Mouse (Mus musculus) forebrain, embryonic 16.5 days (tissue): Measurements from ENCODE around the gene Csmd2. TPM values are rescaled to one million over a fixed set of nuclear protein-coding genes. Genes with fewer than 3 reads are reported as not detected.
"Not testable (repeated sequence)": the region's sequence is repeated elsewhere in the genome, so short reads cannot be mapped to it uniquely, and the experiment has no call there.

ENCODE experiments used
- ATAC-seq: fragments of 200-750 bp; cut with Nextera tagmentation; 2 replicates; pipeline ENCODE4 v1.8.0; 2017; ENCODE audit warnings: mild to moderate bottlenecking, moderate library complexity
- H3K27ac ChIP-seq: fragments of 300-500 bp; sonication (generic); 2 replicates; pipeline ENCODE4 v1.5.1; 2014; ENCODE audit warnings: low read length, control low read depth
- H3K27me3 ChIP-seq: fragments of 300-500 bp; sonication (generic); replicated peaks from 2 replicates; pipeline ENCODE4 v1.6.1; 2014; ENCODE audit warnings: low read length; ENCODE audit not compliant: control insufficient read depth, insufficient read depth
- H3K36me3 ChIP-seq: fragments of 300-500 bp; sonication (generic); 2 replicates; pipeline ENCODE4 v1.6.1; 2014; ENCODE audit not compliant: control insufficient read depth, insufficient read depth
- H3K4me1 ChIP-seq: fragments of 300-500 bp; sonication (generic); replicated peaks from 2 replicates; pipeline ENCODE4 v1.6.1; 2014; ENCODE audit warnings: low read length; ENCODE audit not compliant: control insufficient read depth, insufficient read depth
- H3K4me2 ChIP-seq: fragments of 300-500 bp; sonication (generic); 2 replicates; pipeline ENCODE4 v1.6.1; 2014; ENCODE audit warnings: mild to moderate bottlenecking, low read length, control low read depth
- H3K4me3 ChIP-seq: fragments of 300-500 bp; sonication (generic); replicated peaks from 2 replicates; pipeline ENCODE4 v1.5.1; 2014; ENCODE audit warnings: mild to moderate bottlenecking, low read length, control low read depth
- H3K9ac ChIP-seq: fragments of 300-500 bp; sonication (generic); replicated peaks from 2 replicates; pipeline ENCODE4 v1.6.1; 2014; ENCODE audit warnings: low read depth, low read length, control low read depth
- H3K9me3 ChIP-seq: fragments of 300-500 bp; sonication (generic); 2 replicates; pipeline ENCODE4 v1.6.1; 2016; ENCODE audit warnings: low read length; ENCODE audit not compliant: control insufficient read depth
- WGBS: fragments of 180-500 bp; shearing (Covaris S2); extraction: QIAGEN DNeasy Blood & Tissue Kit; methylation state at CpG from one replicate; pipeline ENCODE4 v1.1.7; 2014; 5-methylcytosine and 5-hydroxymethylcytosine counted together
- polyA plus RNA-seq: library from polyadenylated mRNA; unstranded; fragments of >200 nt; fragmentation: Nextera tagmentation; extraction: Ambion mirVana; gene quantifications from 2 replicates; pipeline ENCODE4 v1.2.1, GENCODE M21; 2015

Csmd2 gene
- polyA plus RNA-seq, 1 experiment from 2014 or later, result 11.2 TPM

DNA sequence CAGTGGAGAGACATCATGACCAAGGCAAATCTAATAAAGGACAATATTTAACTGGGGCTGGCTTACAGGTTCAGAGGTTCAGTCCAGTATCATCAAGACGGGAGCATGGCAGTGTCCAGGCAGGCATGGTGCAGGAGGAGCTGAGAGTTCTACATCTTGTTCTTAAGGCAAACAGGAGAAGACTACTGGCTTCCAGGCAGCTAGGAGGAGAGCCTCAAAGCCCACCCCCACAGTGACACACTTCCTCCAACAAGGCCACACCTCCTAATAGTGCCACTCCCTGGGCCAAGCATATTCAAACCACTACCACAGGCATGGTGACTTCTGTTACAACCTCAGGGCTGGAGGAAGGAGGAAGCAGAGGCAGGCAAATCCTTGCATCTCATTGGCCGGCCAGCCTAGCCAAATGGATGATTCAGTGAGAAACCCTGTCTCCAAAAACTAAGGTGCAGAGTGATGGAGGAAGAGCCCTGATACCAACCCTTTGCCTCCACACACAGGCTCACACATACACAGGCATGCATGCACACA lies 556.4 kb downstream of the Csmd2 start:
- H3K9me3 ChIP-seq, H3K36me3 ChIP-seq, H3K27me3 ChIP-seq, H3K4me1 ChIP-seq, ATAC-seq, H3K9ac ChIP-seq, H3K4me2 ChIP-seq, H3K4me3 ChIP-seq, H3K27ac ChIP-seq: not testable (repeated sequence)
- WGBS, result 82% methylated on average over 2 of the region's 2 CpGs

DNA sequence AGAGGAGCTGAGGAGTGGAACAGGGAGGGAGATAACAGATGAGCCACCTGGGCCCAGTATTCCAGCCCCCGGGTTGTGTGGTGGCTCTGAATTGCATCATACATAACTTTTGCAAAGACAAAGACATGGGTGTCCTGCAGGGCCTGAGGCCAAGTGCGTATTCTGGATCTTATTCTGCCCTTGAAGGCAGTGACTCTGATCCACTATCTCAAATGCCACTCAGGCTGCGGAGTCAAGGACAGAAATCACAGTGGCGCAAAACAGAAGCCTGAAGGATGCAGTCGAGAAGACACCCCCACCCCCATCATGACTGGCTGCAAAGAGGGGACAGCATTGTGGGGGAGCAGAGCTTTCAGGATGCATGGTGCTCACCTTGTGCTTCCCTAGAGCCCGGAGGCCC lies 563.1 kb downstream of the Csmd2 start:
- Histone ChIP-seq H3K9me3 (no peaks in the 10 kb centered on the region), H3K4me3 (no peak overlapping the region), H3K4me2 (no peak overlapping the region), H3K9ac (no peak overlapping the region), H3K27me3 (no peaks in the 10 kb centered on the region), H3K27ac (no peak overlapping the region), H3K36me3 (no peaks in the 10 kb centered on the region; the same call in 1 of the 2 replicates), H3K4me1 (no peaks in the 10 kb centered on the region)
- WGBS, result 85% methylated on average over 6 of the region's 6 CpGs
- no peak for ATAC-seq

DNA sequence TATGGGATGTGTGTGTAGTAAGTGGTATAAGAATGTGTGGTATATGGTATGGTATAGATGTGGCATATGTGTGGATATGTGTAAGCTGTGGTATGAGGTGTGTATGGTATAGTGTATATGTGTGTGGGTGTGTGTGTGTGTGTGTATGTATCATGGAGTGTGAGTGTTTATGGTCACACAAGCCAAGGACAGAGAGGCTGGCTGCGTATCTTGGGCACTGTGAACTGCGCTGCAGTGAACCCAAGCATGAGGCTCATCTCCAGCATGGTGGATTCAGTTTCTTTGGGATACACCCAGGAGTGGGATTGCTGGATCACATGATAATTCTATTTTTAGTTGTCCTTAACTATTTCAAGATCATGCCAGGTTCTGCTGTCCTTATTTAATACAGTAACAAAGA lies 566.5 kb downstream of the Csmd2 start:
- Histone ChIP-seq H3K27me3 (no peaks in the 10 kb centered on the region), H3K4me2 (no peak overlapping the region), H3K9ac (no peak overlapping the region), H3K9me3 (no peaks in the 10 kb centered on the region), H3K27ac (no peak overlapping the region), H3K4me3 (no peak overlapping the region), H3K4me1 (no peaks in the 10 kb centered on the region), H3K36me3 (no peaks in the 10 kb centered on the region; the same call in 1 of the 2 replicates)
- 93% methylated on average over 2 of the region's 2 CpGs for WGBS
- no peak for ATAC-seq

DNA sequence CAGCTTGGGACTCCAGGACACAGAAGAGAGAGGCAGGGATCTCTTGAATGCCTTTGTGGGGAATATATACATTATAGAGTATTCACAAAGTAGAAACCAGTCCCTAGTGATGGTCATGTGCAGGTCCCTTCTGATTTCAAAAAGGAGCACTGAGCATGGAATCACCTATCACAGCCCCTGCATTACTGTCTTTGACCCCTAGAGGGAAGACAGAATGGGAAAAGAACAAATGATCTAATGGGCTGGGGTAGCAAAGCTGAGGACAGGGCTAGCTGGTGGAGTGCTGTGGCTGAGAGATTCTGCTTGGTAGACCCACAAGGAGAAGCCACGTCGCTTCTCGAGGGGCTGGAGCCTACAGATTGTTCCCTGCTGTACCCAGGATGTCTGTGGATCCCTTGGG lies 572.7 kb downstream of the Csmd2 start:
- no peak overlapping the region for H3K9ac ChIP-seq
- ATAC-seq, result no peak
- no peak overlapping the region for H3K4me2 ChIP-seq
- no peaks in the 10 kb centered on the region for H3K4me1 ChIP-seq
- no peaks in the 10 kb centered on the region for H3K27me3 ChIP-seq
- no peak overlapping the region for H3K27ac ChIP-seq
- 79% methylated on average over 3 of the region's 3 CpGs for WGBS
- no peak overlapping the region for H3K4me3 ChIP-seq
- no peaks in the 10 kb centered on the region for H3K9me3 ChIP-seq
- H3K36me3 ChIP-seq, result peaks cover 7% of the 10 kb centered on the region; the same call in 1 of the 2 replicates

DNA sequence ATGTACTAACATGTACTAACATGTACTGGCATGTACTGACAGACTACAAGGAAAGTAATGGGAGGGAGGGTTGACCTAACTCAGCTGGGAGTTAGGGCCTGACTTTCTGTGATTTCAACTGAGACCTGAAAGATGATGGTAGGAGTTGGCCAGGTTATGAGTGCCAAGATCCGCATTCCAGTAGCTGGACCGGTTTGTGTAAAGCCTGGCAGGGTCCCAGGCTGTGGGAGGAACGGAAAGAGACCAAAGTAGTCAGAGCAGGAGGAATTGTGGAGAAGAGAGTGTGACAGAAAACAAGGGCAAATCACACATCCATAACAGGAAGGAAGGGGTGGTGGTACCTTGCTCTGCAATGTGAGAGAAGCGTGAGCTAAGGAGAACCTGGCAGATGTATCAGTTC lies 588.2 kb downstream of the Csmd2 start:
- no peak for ATAC-seq
- WGBS, result 90% methylated on average over 4 of the region's 4 CpGs

GRCm38 (mm10) chr4:128579182-128579581 lies 591.5 kb downstream of the Csmd2 start:
- H3K4me3 ChIP-seq, result no peak overlapping the region
- no peaks in the 10 kb centered on the region for H3K4me1 ChIP-seq
- H3K9me3 ChIP-seq, result peaks cover 36% of the 10 kb centered on the region
- WGBS, result 62% methylated on average over 4 of the region's 4 CpGs
- no peak overlapping the region for H3K27ac ChIP-seq
- no peaks in the 10 kb centered on the region for H3K27me3 ChIP-seq
- no peak for ATAC-seq
- H3K36me3 ChIP-seq, result peaks cover 37% of the 10 kb centered on the region
- H3K4me2 ChIP-seq, result no peak overlapping the region
- H3K9ac ChIP-seq, result no peak overlapping the region

More for the DNA sequence above, 588.2 kb downstream of the Csmd2 start:
- Histone ChIP-seq H3K9me3 (peaks cover 5% of the 10 kb centered on the region), H3K36me3 (peaks cover 9% of the 10 kb centered on the region), H3K27me3 (no peaks in the 10 kb centered on the region), H3K27ac (no peak overlapping the region), H3K4me1 (no peaks in the 10 kb centered on the region), H3K4me2 (no peak overlapping the region), H3K9ac (no peak overlapping the region), H3K4me3 (no peak overlapping the region)

GRCm38 (mm10) chr4:128593286-128593685 lies 605.6 kb downstream of the Csmd2 start:
- Histone ChIP-seq H3K27ac (no peak overlapping the region), H3K36me3 (peaks cover 8% of the 10 kb centered on the region), H3K4me2 (no peak overlapping the region), H3K4me1 (no peaks in the 10 kb centered on the region), H3K9me3 (no peaks in the 10 kb centered on the region), H3K4me3 (no peak overlapping the region), H3K27me3 (no peaks in the 10 kb centered on the region), H3K9ac (no peak overlapping the region)
- ATAC-seq, result no peak
- 95% methylated on average over 4 of the region's 4 CpGs for WGBS

DNA sequence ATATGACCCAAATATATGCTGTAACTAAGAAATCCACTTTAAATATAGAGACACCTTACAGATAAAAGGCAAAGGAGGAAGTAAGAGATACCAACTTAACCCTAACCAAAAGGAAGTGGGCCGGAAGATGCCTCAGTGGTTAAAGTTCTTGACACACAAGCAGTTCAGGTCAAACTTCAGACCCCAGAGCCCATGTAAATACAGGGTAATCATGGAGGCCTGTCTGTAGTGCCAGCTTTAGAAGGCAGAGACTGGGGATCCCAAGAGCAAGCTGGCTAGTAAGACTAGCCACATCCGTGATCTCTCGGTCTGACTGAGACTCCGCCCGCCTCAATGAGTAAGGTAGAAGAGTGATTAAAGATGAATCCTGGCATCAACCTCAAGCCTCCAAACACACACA lies 606.4 kb downstream of the Csmd2 start:
- H3K27me3 ChIP-seq, result no peaks in the 10 kb centered on the region
- ATAC-seq, result no peak
- 93% methylated on average over 5 of the region's 5 CpGs for WGBS
- no peak overlapping the region for H3K9ac ChIP-seq
- no peaks in the 10 kb centered on the region for H3K9me3 ChIP-seq
- peaks cover 6% of the 10 kb centered on the region for H3K36me3 ChIP-seq
- no peak overlapping the region for H3K4me3 ChIP-seq
- H3K4me2 ChIP-seq, result no peak overlapping the region
- no peak overlapping the region for H3K27ac ChIP-seq
- H3K4me1 ChIP-seq, result no peaks in the 10 kb centered on the region

- Histone ChIP-seq H3K36me3 (peaks cover 10% of the 10 kb centered on the region; the same call in 1 of the 2 replicates), H3K4me3 (no peak overlapping the region), H3K27me3 (no peaks in the 10 kb centered on the region), H3K4me1 (no peaks in the 10 kb centered on the region), H3K27ac (no peak overlapping the region), H3K9ac (no peak overlapping the region), H3K9me3 (no peaks in the 10 kb centered on the region), H3K4me2 (no peak overlapping the region)
- 87% methylated on average over 12 of the region's 12 CpGs for WGBS
- no peak for ATAC-seq
These were observed 610.3 kb downstream of the Csmd2 start for GRCm38 (mm10) chr4:128597801-128598560.
